Mouse (Mus musculus): ENCODE data around the gene Dnajc7.

DNA sequence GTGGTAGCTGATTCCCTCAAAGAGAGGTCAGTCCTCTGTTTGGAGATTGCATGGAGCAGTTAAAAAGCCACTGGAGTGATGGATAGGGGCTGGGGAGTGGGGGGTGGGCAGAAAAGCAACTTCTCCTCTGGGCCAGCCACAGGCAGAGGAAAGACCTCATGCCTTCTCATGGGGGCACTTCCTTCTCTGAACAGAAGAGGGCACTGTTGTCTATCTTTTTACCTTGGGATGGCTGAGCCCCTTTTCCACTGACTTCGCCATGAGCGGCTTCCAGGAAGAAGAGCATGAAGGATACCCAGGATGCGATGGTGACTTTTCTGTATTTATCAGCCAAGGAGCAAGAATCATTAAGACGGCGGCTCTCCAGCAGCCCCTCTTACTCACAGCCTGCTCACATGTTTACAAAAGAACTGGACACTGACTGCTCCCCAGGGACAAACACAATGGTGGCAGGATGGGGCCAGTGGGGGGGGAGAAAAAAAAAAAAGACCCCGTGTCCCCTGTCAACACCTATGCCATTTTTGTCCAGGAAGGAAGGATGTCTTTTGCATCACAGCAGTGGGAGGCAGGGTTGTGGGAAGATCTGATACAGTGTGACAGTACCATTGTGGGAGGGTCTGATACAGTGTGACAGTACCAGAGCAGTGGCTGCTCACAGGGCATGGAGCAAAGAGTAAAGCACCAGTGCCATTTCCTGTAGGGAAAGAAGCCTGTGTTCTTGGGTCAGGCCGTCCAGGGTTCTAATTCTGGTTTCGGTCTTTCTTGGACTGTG lies 49.4 kb downstream of the Dnajc7 start:
- no peak for TF ChIP-seq EP300 (IDR thresholded peaks at IDR 0.05; ENCODE audit: low read depth)
- peak; percentile 85 for TF ChIP-seq CTCF (IDR thresholded peaks at IDR 0.05; ENCODE audit: low read depth)
